Mouse (Mus musculus): ENCODE results near the gene Lypd6b.

Lypd6b gene

GRCm38 (mm10) chr2:49871012-49871411, 83.5 kb downstream of the Lypd6b start:
- DNase-seq (ENCODE audit: low spot score): no peak

- DNase-seq (ENCODE audit: low spot score): no peak
Observed at GRCm38 (mm10) chr2:49880507-49880906, 93.0 kb downstream of the Lypd6b start.

GRCm38 (mm10) chr2:49881002-49881401, 93.5 kb downstream of the Lypd6b start:
- DNase-seq (ENCODE audit: low spot score): no peak

- no peak for DNase-seq (ENCODE audit: low spot score)
Observed at GRCm38 (mm10) chr2:49882461-49882860, 95.0 kb downstream of the Lypd6b start.

- no peak for DNase-seq (ENCODE audit: low spot score)
Observed at GRCm38 (mm10) chr2:49883990-49884389, 96.5 kb downstream of the Lypd6b start.

GRCm38 (mm10) chr2:49886209-49886608, 98.7 kb downstream of the Lypd6b start:
- DNase-seq (ENCODE audit: low spot score): no peak

GRCm38 (mm10) chr2:49888346-49888745, 100.9 kb downstream of the Lypd6b start:
- DNase-seq (ENCODE audit: low spot score): no peak

- DNase-seq (ENCODE audit: low spot score): no peak
Observed at GRCm38 (mm10) chr2:49890727-49891126, 103.2 kb downstream of the Lypd6b start.

- DNase-seq (ENCODE audit: low spot score): no peak
Observed at GRCm38 (mm10) chr2:49909838-49910407, 122.4 kb downstream of the Lypd6b start.

GRCm38 (mm10) chr2:49911296-49912034, 124.0 kb downstream of the Lypd6b start:
- DNase-seq (ENCODE audit: low spot score): no peak

GRCm38 (mm10) chr2:49912261-49912895, 124.9 kb downstream of the Lypd6b start:
- no peak for DNase-seq (ENCODE audit: low spot score)

- DNase-seq (ENCODE audit: low spot score): no peak
Observed at GRCm38 (mm10) chr2:49917489-49917888, 130.0 kb downstream of the Lypd6b start.

- DNase-seq (ENCODE audit: low spot score): no peak
Observed at GRCm38 (mm10) chr2:49918132-49918531, 130.6 kb downstream of the Lypd6b start.

- DNase-seq (ENCODE audit: low spot score): no peak
Observed at GRCm38 (mm10) chr2:49918692-49919091, 131.2 kb downstream of the Lypd6b start.

- no peak for DNase-seq (ENCODE audit: low spot score)
Observed at GRCm38 (mm10) chr2:49921948-49922347, 134.5 kb downstream of the Lypd6b start.

- DNase-seq (ENCODE audit: low spot score): no peak
Observed at GRCm38 (mm10) chr2:49922810-49923209, 135.3 kb downstream of the Lypd6b start.

GRCm38 (mm10) chr2:49926186-49926585, 138.7 kb downstream of the Lypd6b start:
- DNase-seq (ENCODE audit: low spot score): no peak

- DNase-seq (ENCODE audit: low spot score): no peak
Observed at GRCm38 (mm10) chr2:49927362-49927761, 139.9 kb downstream of the Lypd6b start.

- no peak for DNase-seq (ENCODE audit: low spot score)
Observed at GRCm38 (mm10) chr2:49929931-49930330, 142.4 kb downstream of the Lypd6b start.

- no peak for DNase-seq (ENCODE audit: low spot score)
Observed at GRCm38 (mm10) chr2:49937621-49938020, 150.1 kb downstream of the Lypd6b start.

- no peak for DNase-seq (ENCODE audit: low spot score)
Observed at GRCm38 (mm10) chr2:49938246-49938645, 150.8 kb downstream of the Lypd6b start.

- no peak for DNase-seq (ENCODE audit: low spot score)
Observed at GRCm38 (mm10) chr2:49940372-49940771, 152.9 kb downstream of the Lypd6b start.

GRCm38 (mm10) chr2:49942100-49942499, 154.6 kb downstream of the Lypd6b start:
- no peak for DNase-seq (ENCODE audit: low spot score)

Measured in ovary, postnatal 36 days (tissue).